Mouse (Mus musculus) forebrain, embryonic 11.5 days (tissue): Measurements from ENCODE around the gene Glt28d2. TPM values are rescaled to one million over a fixed set of nuclear protein-coding genes. Genes with fewer than 3 reads are reported as not detected.

Source experiments
- ATAC-seq: fragments of 200-750 bp; cut with Nextera tagmentation; replicated peaks from 2 replicates; pipeline ENCODE4 v1.8.0; 2017; ENCODE audit warnings: moderate TSS enrichment; ENCODE audit not compliant: low FRiP score
- DNase-seq: peaks from one replicate; pipeline ENCODE4 v3.0.0-alpha.2; 2017; ENCODE audit warnings: low spot score
- H3K27ac ChIP-seq: fragments of 300-500 bp; sonication (generic); 2 replicates; pipeline ENCODE4 v1.5.1; 2014; ENCODE audit warnings: low read depth, low read length
- H3K27me3 ChIP-seq: fragments of 300-500 bp; sonication (generic); 2 replicates; pipeline ENCODE4 v1.6.1; 2014; ENCODE audit warnings: mild to moderate bottlenecking, low read length, mixed read lengths; ENCODE audit not compliant: control insufficient read depth, insufficient read depth
- H3K36me3 ChIP-seq: fragments of 300-500 bp; sonication (generic); 2 replicates; pipeline ENCODE4 v1.6.1; 2014; ENCODE audit warnings: mild to moderate bottlenecking, low read length, moderate library complexity, mixed read lengths; ENCODE audit not compliant: control insufficient read depth, insufficient read depth
- H3K4me1 ChIP-seq: fragments of 300-500 bp; sonication (generic); replicated peaks from 2 replicates; pipeline ENCODE4 v1.6.1; 2014; ENCODE audit warnings: low read length, mixed read lengths; ENCODE audit not compliant: control insufficient read depth, insufficient read depth
- H3K4me2 ChIP-seq: fragments of 300-500 bp; sonication (generic); 2 replicates; pipeline ENCODE4 v1.6.1; 2014; ENCODE audit warnings: low read depth, mild to moderate bottlenecking, low read length, moderate library complexity, mixed read lengths; ENCODE audit not compliant: severe bottlenecking
- H3K4me3 ChIP-seq: fragments of 300-500 bp; sonication (generic); 2 replicates; pipeline ENCODE4 v1.5.1; 2014; ENCODE audit warnings: low read depth, low read length
- H3K9ac ChIP-seq: fragments of 300-500 bp; sonication (generic); 2 replicates; pipeline ENCODE4 v1.6.1; 2014; ENCODE audit warnings: low read length
- H3K9me3 ChIP-seq: fragments of 300-500 bp; sonication (generic); 2 replicates; pipeline ENCODE4 v1.6.1; 2016; ENCODE audit warnings: low read length, mixed read lengths; ENCODE audit not compliant: control insufficient read depth
- WGBS: fragments of 180-500 bp; shearing (Covaris S2); extraction: QIAGEN DNeasy Blood & Tissue Kit; methylation state at CpG from one replicate; pipeline ENCODE4 v1.1.7; 2014; 5-methylcytosine and 5-hydroxymethylcytosine counted together
- polyA plus RNA-seq: library from polyadenylated mRNA; unstranded; fragments of >200 nt; fragmentation: Nextera tagmentation; extraction: Ambion mirVana; gene quantifications from 2 replicates; pipeline ENCODE4 v1.2.1, GENCODE M21; 2014

Glt28d2 gene
- polyA plus RNA-seq, 1 experiment from 2014 or later: 0.15 TPM

- Histone ChIP-seq H3K27me3 (peaks cover 15% of the 10 kb centered on the region), H3K27ac (no peak overlapping the region), H3K9me3 (no peaks in the 10 kb centered on the region), H3K4me2 (peak overlapping the region; percentile 93), H3K4me1 (peaks cover 4% of the 10 kb centered on the region; the same call in 1 of the 2 replicates), H3K36me3 (no peaks in the 10 kb centered on the region), H3K4me3 (peak overlapping the region; percentile 51), H3K9ac (no peak overlapping the region)
- ATAC-seq (no peak), DNase-seq (no peak)
- WGBS: 4% methylated on average over 11 of the region's 11 CpGs
Observed at GRCm38 (mm10) chr3:85888221-85888671, 930 bp upstream of the Glt28d2 start.

GRCm38 (mm10) chr3:85886636-85887238, 579 bp downstream of the Glt28d2 start:
- WGBS: 4% methylated on average over 21 of the region's 22 CpGs
- H3K9ac ChIP-seq: peak overlapping the region; percentile 33
- peak overlapping the region; percentile 93 for H3K4me2 ChIP-seq
- H3K27ac ChIP-seq: no peak overlapping the region
- DNase-seq: no peak
- ATAC-seq: peak; percentile 3; the same call in 1 of the 2 replicates
- H3K4me3 ChIP-seq: peak overlapping the region; percentile 51
- no peaks in the 10 kb centered on the region for H3K9me3 ChIP-seq
- H3K27me3 ChIP-seq: peaks cover 15% of the 10 kb centered on the region
- H3K36me3 ChIP-seq: no peaks in the 10 kb centered on the region
- peaks cover 4% of the 10 kb centered on the region; the same call in 1 of the 2 replicates for H3K4me1 ChIP-seq

- H3K27ac ChIP-seq: no peak overlapping the region
- H3K4me1 ChIP-seq: peaks cover 4% of the 10 kb centered on the region; the same call in 1 of the 2 replicates
- H3K36me3 ChIP-seq: no peaks in the 10 kb centered on the region
- H3K9me3 ChIP-seq: no peaks in the 10 kb centered on the region
- DNase-seq (no peak), ATAC-seq (no peak)
- no peak overlapping the region for H3K4me2 ChIP-seq
- peaks cover 15% of the 10 kb centered on the region for H3K27me3 ChIP-seq
- 38% methylated on average over 1 of the region's 1 CpGs for WGBS
- no peak overlapping the region for H3K9ac ChIP-seq
- no peak overlapping the region for H3K4me3 ChIP-seq
Observed at GRCm38 (mm10) chr3:85885906-85886305, 1.4 kb downstream of the Glt28d2 start.

- no peaks in the 10 kb centered on the region for H3K9me3 ChIP-seq
- 91% methylated on average over 2 of the region's 2 CpGs for WGBS
Observed at GRCm38 (mm10) chr3:85880687-85881086, 6.6 kb downstream of the Glt28d2 start.

GRCm38 (mm10) chr3:85880068-85880467, 7.2 kb downstream of the Glt28d2 start:
- Histone ChIP-seq H3K36me3 (no peaks in the 10 kb centered on the region), H3K9me3 (no peaks in the 10 kb centered on the region), H3K4me3 (no peak overlapping the region), H3K27ac (no peak overlapping the region), H3K9ac (no peak overlapping the region), H3K4me2 (no peak overlapping the region), H3K27me3 (no peaks in the 10 kb centered on the region), H3K4me1 (no peaks in the 10 kb centered on the region)
- ATAC-seq (no peak), DNase-seq (no peak)
- WGBS: 92% methylated on average over 8 of the region's 8 CpGs

More at GRCm38 (mm10) chr3:85880687-85881086, 6.6 kb downstream of the Glt28d2 start:
- H3K4me3 ChIP-seq: no peak overlapping the region
- no peaks in the 10 kb centered on the region for H3K36me3 ChIP-seq
- H3K4me2 ChIP-seq: no peak overlapping the region
- ATAC-seq: no peak
- no peak for DNase-seq
- no peak overlapping the region for H3K9ac ChIP-seq
- no peak overlapping the region for H3K27ac ChIP-seq
- no peaks in the 10 kb centered on the region for H3K4me1 ChIP-seq
- H3K27me3 ChIP-seq: peaks cover under 1% of the 10 kb centered on the region; the same call in 1 of the 2 replicates

- WGBS: 81% methylated on average over 5 of the region's 5 CpGs
- Histone ChIP-seq H3K27ac (no peak overlapping the region), H3K4me1 (no peaks in the 10 kb centered on the region), H3K4me3 (no peak overlapping the region), H3K27me3 (no peaks in the 10 kb centered on the region), H3K4me2 (no peak overlapping the region), H3K9ac (no peak overlapping the region), H3K9me3 (no peaks in the 10 kb centered on the region), H3K36me3 (no peaks in the 10 kb centered on the region)
- DNase-seq (no peak), ATAC-seq (no peak)
Observed at GRCm38 (mm10) chr3:85878911-85879310, 8.4 kb downstream of the Glt28d2 start.

- no peak for ATAC-seq
- whole genome bisulfite sequencing: 17% methylated on average over 3 of the region's 3 CpGs
- H3K4me1 ChIP-seq: no peaks in the 10 kb centered on the region
- DNase-seq: no peak
- no peak overlapping the region for H3K4me3 ChIP-seq
- H3K27me3 ChIP-seq: no peaks in the 10 kb centered on the region
- no peak overlapping the region for H3K9ac ChIP-seq
- no peak overlapping the region for H3K27ac ChIP-seq
- H3K36me3 ChIP-seq: no peaks in the 10 kb centered on the region
- no peak overlapping the region for H3K4me2 ChIP-seq
- H3K9me3 ChIP-seq: no peaks in the 10 kb centered on the region
Observed at GRCm38 (mm10) chr3:85863996-85864395, 23.3 kb downstream of the Glt28d2 start.

- no peak overlapping the region for H3K4me3 ChIP-seq
- H3K9ac ChIP-seq: no peak overlapping the region
- H3K27me3 ChIP-seq: no peaks in the 10 kb centered on the region
- H3K4me2 ChIP-seq: no peak overlapping the region
- no peaks in the 10 kb centered on the region for H3K4me1 ChIP-seq
- WGBS: 84% methylated on average over 2 of the region's 2 CpGs
- no peaks in the 10 kb centered on the region for H3K36me3 ChIP-seq
- DNase-seq: no peak
- no peak for ATAC-seq
- no peak overlapping the region for H3K27ac ChIP-seq
- no peaks in the 10 kb centered on the region for H3K9me3 ChIP-seq
Observed at GRCm38 (mm10) chr3:85862886-85863285, 24.4 kb downstream of the Glt28d2 start.

- DNase-seq: no peak
- Histone ChIP-seq H3K4me3 (no peak overlapping the region), H3K27me3 (no peaks in the 10 kb centered on the region), H3K9ac (no peak overlapping the region), H3K36me3 (no peaks in the 10 kb centered on the region), H3K4me2 (no peak overlapping the region), H3K9me3 (no peaks in the 10 kb centered on the region), H3K4me1 (no peaks in the 10 kb centered on the region), H3K27ac (no peak overlapping the region)
- 86% methylated on average over 5 of the region's 5 CpGs for WGBS
- no peak for ATAC-seq
Observed at GRCm38 (mm10) chr3:85860996-85861395, 26.3 kb downstream of the Glt28d2 start.
